ENCODE assay signal across 30 mouse cellular contexts in genomic region chr2:164320983-164321382, GRCm38 (mm10). TPM values are rescaled to one million over a fixed set of nuclear protein-coding genes. Genes with fewer than 3 reads are reported as not detected.
"Had no signal": no experiment of that assay in that cellular context is flagged by ENCODE, and none has a peak within 500 bp of the region (broad histone marks: within the 10 kb centered on the region; RNA-seq: fewer than 3 reads in every experiment).

No protein-coding gene starts in this region.

- H3K27ac ChIP-seq: heart, adult 2 months; heart, embryonic 13.5 days; heart, embryonic 15.5 days; hindbrain, embryonic 13.5 days; hindbrain, embryonic 15.5 days; hindbrain, postnatal 0 days; kidney, embryonic 15.5 days; kidney, postnatal 0 days; left cerebral cortex, adult 2 months; limb, embryonic 10.5 days; limb, embryonic 12.5 days; liver, embryonic 13.5 days had no signal

- H3K27me3 ChIP-seq: heart, embryonic 13.5 days; heart, embryonic 15.5 days; hindbrain, embryonic 13.5 days; hindbrain, embryonic 15.5 days; kidney, embryonic 15.5 days; limb, embryonic 12.5 days; liver, embryonic 13.5 days had no signal

- H3K9me3 ChIP-seq: heart, embryonic 13.5 days; heart, embryonic 15.5 days; hindbrain, embryonic 13.5 days; hindbrain, embryonic 15.5 days; kidney, embryonic 15.5 days; limb, embryonic 10.5 days; limb, embryonic 12.5 days; liver, embryonic 13.5 days had no signal

- H3K4me3 ChIP-seq: heart, adult 2 months; heart, embryonic 13.5 days; heart, embryonic 15.5 days; hindbrain, embryonic 13.5 days; hindbrain, embryonic 15.5 days; kidney, embryonic 15.5 days; left cerebral cortex, adult 2 months; limb, embryonic 10.5 days; limb, embryonic 12.5 days; liver, embryonic 13.5 days had no signal

- H3K4me2 ChIP-seq: heart, embryonic 11.5 days; heart, embryonic 13.5 days; heart, embryonic 15.5 days; hindbrain, embryonic 13.5 days; hindbrain, embryonic 15.5 days; kidney, embryonic 15.5 days; limb, embryonic 12.5 days; liver, embryonic 13.5 days had no signal

- H3K4me1 ChIP-seq: heart, embryonic 13.5 days; heart, embryonic 15.5 days; hindbrain, embryonic 13.5 days; hindbrain, embryonic 15.5 days; kidney, embryonic 15.5 days; limb, embryonic 10.5 days; limb, embryonic 12.5 days; liver, embryonic 13.5 days had no signal

- DNase-seq: gastrocnemius, postnatal 14 days; gastrocnemius, postnatal 36 days; heart, adult 11 months; heart, adult 2 months; heart, postnatal 14 days; heart, postnatal 36 days; kidney, adult 11 months; kidney, adult 2 months; kidney, adult 9 months; kidney, postnatal 14 days; kidney, postnatal 36 days; layer of hippocampus, adult 9-11 months; liver, embryonic 13.5 days had no signal

- ATAC-seq: hindbrain, postnatal 0 days; intestine, embryonic 16.5 days had no signal

- H3K36me3 ChIP-seq: heart, embryonic 13.5 days; heart, embryonic 15.5 days; hindbrain, embryonic 13.5 days; hindbrain, embryonic 15.5 days; kidney, embryonic 15.5 days; limb, embryonic 10.5 days; limb, embryonic 12.5 days; liver, embryonic 13.5 days had no signal

- H3K9ac ChIP-seq: heart, embryonic 13.5 days; heart, embryonic 15.5 days; hindbrain, embryonic 13.5 days; hindbrain, embryonic 15.5 days; kidney, embryonic 15.5 days; limb, embryonic 12.5 days; liver, embryonic 13.5 days had no signal

RNA-seq across cellular contexts. Expression of gene Svs6, which starts 4.4 kb away (rescaled TPM):
- polyA plus RNA-seq: heart, adult 2 months; heart, embryonic 11.5 days; heart, embryonic 13.5 days; heart, embryonic 15.5 days; heart, postnatal 0 days; hindbrain, embryonic 11.5 days; hindbrain, embryonic 13.5 days; hindbrain, embryonic 15.5 days; hindbrain, postnatal 0 days; intestine, embryonic 14.5 days; intestine, embryonic 16.5 days; kidney, adult 2 months; kidney, embryonic 15.5 days; kidney, postnatal 0 days; large intestine, adult 2 months; limb, embryonic 10.5 days; limb, embryonic 12.5 days; limb, embryonic 14.5 days; liver, embryonic 13.5 days had no signal

RNA-seq across cellular contexts. Expression of gene Svs5, which starts 11.6 kb away (rescaled TPM):
- polyA plus RNA-seq: heart, adult 2 months; heart, embryonic 11.5 days; heart, embryonic 13.5 days; heart, embryonic 15.5 days; heart, postnatal 0 days; hindbrain, embryonic 11.5 days; hindbrain, embryonic 13.5 days; hindbrain, embryonic 15.5 days; hindbrain, postnatal 0 days; intestine, embryonic 14.5 days; intestine, embryonic 16.5 days; kidney, adult 2 months; kidney, embryonic 15.5 days; kidney, postnatal 0 days; large intestine, adult 2 months; limb, embryonic 10.5 days; limb, embryonic 12.5 days; limb, embryonic 14.5 days; liver, embryonic 13.5 days had no signal

RNA-seq across cellular contexts. Expression of gene Svs3a, which starts 31.9 kb away (rescaled TPM):
- polyA plus RNA-seq: heart, adult 2 months; heart, embryonic 11.5 days; heart, embryonic 13.5 days; heart, embryonic 15.5 days; heart, postnatal 0 days; hindbrain, embryonic 11.5 days; hindbrain, embryonic 13.5 days; hindbrain, embryonic 15.5 days; hindbrain, postnatal 0 days; intestine, embryonic 14.5 days; intestine, embryonic 16.5 days; kidney, adult 2 months; kidney, embryonic 15.5 days; kidney, postnatal 0 days; large intestine, adult 2 months; limb, embryonic 10.5 days; limb, embryonic 12.5 days; limb, embryonic 14.5 days; liver, embryonic 13.5 days had no signal

RNA-seq across cellular contexts. Expression of gene Svs4, which starts 42.7 kb away (rescaled TPM):
- polyA plus RNA-seq: heart, adult 2 months; heart, embryonic 11.5 days; heart, embryonic 13.5 days; heart, embryonic 15.5 days; heart, postnatal 0 days; hindbrain, embryonic 11.5 days; hindbrain, embryonic 13.5 days; hindbrain, embryonic 15.5 days; hindbrain, postnatal 0 days; intestine, embryonic 14.5 days; intestine, embryonic 16.5 days; kidney, adult 2 months; kidney, embryonic 15.5 days; kidney, postnatal 0 days; large intestine, adult 2 months; limb, embryonic 10.5 days; limb, embryonic 12.5 days; limb, embryonic 14.5 days; liver, embryonic 13.5 days had no signal
